Comparison of ENCODE assay signal across 20 mouse cellular contexts in genomic region chr11:111926336-111926735, GRCm38 (mm10).
DNase-seq lines count a peak whose midpoint lies in the region; ATAC-seq lines count a peak whose summit lies in the region.
"Had no signal": no experiment of that assay in that cellular context is flagged by ENCODE, and none has a peak within 500 bp of the region (broad histone marks: within the 10 kb centered on the region; RNA-seq: fewer than 3 reads in every experiment).

No protein-coding gene starts in this region.

- no peak for ATAC-seq in granulocyte monocyte progenitor cell, adult 5-6 weeks (replicated peaks; ENCODE audit: poor library complexity, severe bottlenecking)
- ATAC-seq: activated CD4-positive, CD25-positive, alpha-beta regulatory T cell, adult 4 months; CD4-positive, CD25-positive, alpha-beta regulatory T cell, adult 4 months; forebrain, embryonic 13.5 days; forebrain, embryonic 15.5 days; forebrain, postnatal 0 days; Patski had no signal

- peak; percentile 62 for DNase-seq in embryo, embryonic 10 days (ENCODE audit: low spot score)
- no peak for DNase-seq in embryo, embryonic 9.5 days (ENCODE audit: extremely low spot score)
- peak; percentile 40 for DNase-seq in embryo, embryonic 10.5 days (ENCODE audit: low spot score)
- DNase-seq in mesoderm, embryonic 11.5 days (ENCODE audit: low read depth, low spot score) = peak; percentile 57
- DNase-seq: adrenal gland, adult 8-10 months; adrenal gland, postnatal 14 days; adrenal gland, postnatal 36 days; B cell, adult 2 months; cerebellum, adult 11-12 months; cerebellum, adult 2 months; cerebellum, adult 9-10 months; cerebellum, postnatal 10 days; cerebellum, postnatal 25 days; forebrain, postnatal 0 days had no signal
